Mouse (Mus musculus) olfactory bulb, adult 2 months (tissue): ENCODE measurements around the gene Dcbld2.

Source experiments
- CTCF ChIP-seq: fragments of 200-500 bp; IDR thresholded peaks from 2 replicates; pipeline ENCODE4 v1.5.1; 2012; ENCODE audit warnings: low read depth, mild to moderate bottlenecking, low read length, moderate library complexity; ENCODE audit not compliant: insufficient read depth
- POLR2A ChIP-seq: fragments of 200-500 bp; IDR thresholded peaks from 2 replicates; pipeline ENCODE4 v1.6.1; 2012; ENCODE audit warnings: mild to moderate bottlenecking, low read depth, low read length, moderate library complexity; ENCODE audit not compliant: insufficient read depth

GRCm38 (mm10) chr16:58401079-58401478, 7.2 kb upstream of the Dcbld2 start:
- TF ChIP-seq CTCF (no peak), POLR2A (no peak)
